Comparison of ENCODE assay signal across 35 mouse cellular contexts in genomic region chr12:34612511-34612910, GRCm38 (mm10).
"Had no signal": no experiment of that assay in that cellular context is flagged by ENCODE, and none has a peak within 500 bp of the region (broad histone marks: within the 10 kb centered on the region; RNA-seq: fewer than 3 reads in every experiment).

No protein-coding gene starts in this region.

- DNase-seq: heart, postnatal 10 days; heart, postnatal 14 days; heart, postnatal 36 days; heart, postnatal 4 days; kidney, adult 11 months; kidney, adult 18-20 months; kidney, adult 2 months; kidney, adult 8-10 months; kidney, adult 9 months; kidney, postnatal 10 days; kidney, postnatal 14 days; kidney, postnatal 25 days; kidney, postnatal 36 days; kidney, postnatal 4 days; layer of hippocampus, adult 9-11 months; layer of hippocampus, postnatal 36 days had no signal

- H3K4me3 ChIP-seq: heart, embryonic 12.5 days; heart, embryonic 13.5 days; heart, embryonic 15.5 days; hindbrain, embryonic 10.5 days; hindbrain, embryonic 12.5 days; hindbrain, embryonic 13.5 days; hindbrain, embryonic 15.5 days; intestine, embryonic 15.5 days; kidney, embryonic 15.5 days; layer of hippocampus, adult 2 months; left cerebral cortex, adult 2 months had no signal

- H3K36me3 ChIP-seq: heart, embryonic 12.5 days; heart, embryonic 13.5 days; heart, embryonic 15.5 days; hindbrain, embryonic 10.5 days; hindbrain, embryonic 12.5 days; hindbrain, embryonic 13.5 days; hindbrain, embryonic 15.5 days; intestine, embryonic 15.5 days; kidney, embryonic 15.5 days had no signal

- H3K4me1 ChIP-seq: hindbrain, embryonic 10.5 days; hindbrain, embryonic 12.5 days; hindbrain, embryonic 13.5 days; intestine, embryonic 15.5 days; kidney, embryonic 15.5 days had no signal

- H3K27me3 ChIP-seq: heart, embryonic 12.5 days; heart, embryonic 13.5 days; heart, embryonic 15.5 days; hindbrain, embryonic 12.5 days; hindbrain, embryonic 13.5 days; hindbrain, embryonic 15.5 days; intestine, embryonic 15.5 days; kidney, embryonic 15.5 days had no signal

- H3K9me3 ChIP-seq: heart, embryonic 12.5 days; heart, embryonic 13.5 days; heart, embryonic 15.5 days; hindbrain, embryonic 10.5 days; hindbrain, embryonic 12.5 days; hindbrain, embryonic 13.5 days; hindbrain, embryonic 15.5 days; intestine, embryonic 15.5 days; kidney, embryonic 15.5 days had no signal

- H3K4me2 ChIP-seq: heart, embryonic 11.5 days; heart, embryonic 12.5 days; heart, embryonic 13.5 days; heart, embryonic 15.5 days; hindbrain, embryonic 12.5 days; hindbrain, embryonic 13.5 days; hindbrain, embryonic 14.5 days; hindbrain, embryonic 15.5 days; intestine, embryonic 15.5 days; kidney, embryonic 15.5 days had no signal

- ATAC-seq: hindbrain, embryonic 16.5 days; hindbrain, postnatal 0 days; inflammation-experienced regulatory T-cells, adult 6 months; intestine, embryonic 15.5 days; intestine, embryonic 16.5 days; intestine, postnatal 0 days had no signal

- H3K9ac ChIP-seq: heart, embryonic 12.5 days; heart, embryonic 13.5 days; heart, embryonic 15.5 days; hindbrain, embryonic 12.5 days; hindbrain, embryonic 13.5 days; hindbrain, embryonic 14.5 days; hindbrain, embryonic 15.5 days; intestine, embryonic 15.5 days; kidney, embryonic 15.5 days had no signal

- H3K27ac ChIP-seq: heart, embryonic 13.5 days; heart, embryonic 15.5 days; hindbrain, embryonic 10.5 days; hindbrain, embryonic 12.5 days; hindbrain, embryonic 13.5 days; hindbrain, embryonic 14.5 days; hindbrain, embryonic 15.5 days; hindbrain, postnatal 0 days; intestine, embryonic 15.5 days; kidney, embryonic 15.5 days; kidney, postnatal 0 days; layer of hippocampus, adult 2 months; left cerebral cortex, adult 2 months had no signal
